19 mouse cellular contexts compared by ENCODE assay signal in genomic region chr9:69339199-69339598, GRCm38 (mm10). TPM values are rescaled to one million over a fixed set of nuclear protein-coding genes. Genes with fewer than 3 reads are reported as not detected.
DNase-seq lines count a peak whose midpoint lies in the region; ATAC-seq and TF ChIP-seq lines count a peak whose summit lies in the region.
"Had no signal": no experiment of that assay in that cellular context is flagged by ENCODE, and none has a peak within 500 bp of the region (broad histone marks: within the 10 kb centered on the region; RNA-seq: fewer than 3 reads in every experiment).

No protein-coding gene starts in this region.

- no peaks in the 10 kb centered on the region for H3K27me3 ChIP-seq in kidney, embryonic 15.5 days
- no peaks in the 10 kb centered on the region for H3K27me3 ChIP-seq in lung, postnatal 0 days (replicated peaks; ENCODE audit: insufficient read depth, low read length)
- H3K27me3 ChIP-seq: embryonic facial prominence, embryonic 15.5 days; liver, embryonic 15.5 days; neural tube, embryonic 12.5 days had no signal

- H3K4me3 ChIP-seq in kidney, embryonic 15.5 days (replicated peaks), result no peak overlapping the region
- H3K4me3 ChIP-seq in lung, postnatal 0 days (ENCODE audit: low read depth, low read length), result no peak overlapping the region
- H3K4me3 ChIP-seq: embryonic facial prominence, embryonic 15.5 days; liver, embryonic 15.5 days; megakaryocyte, embryonic 14.5 days; neural tube, embryonic 12.5 days had no signal

- no peak for TF ChIP-seq CTCF in lung, postnatal 0 days (IDR thresholded peaks at IDR 0.05)

- H3K4me1 ChIP-seq in kidney, embryonic 15.5 days, result peaks cover 6% of the 10 kb centered on the region
- no peaks in the 10 kb centered on the region; the same call in 1 of the 2 replicates for H3K4me1 ChIP-seq in lung, postnatal 0 days (ENCODE audit: insufficient read depth, low read depth, low read length)
- H3K4me1 ChIP-seq: neural tube, embryonic 12.5 days had no signal

- H3K36me3 ChIP-seq in kidney, embryonic 15.5 days, result no peaks in the 10 kb centered on the region
- H3K36me3 ChIP-seq in lung, postnatal 0 days (ENCODE audit: insufficient read depth, low read length), result no peaks in the 10 kb centered on the region
- H3K36me3 ChIP-seq: embryonic facial prominence, embryonic 15.5 days; liver, embryonic 15.5 days; neural tube, embryonic 12.5 days had no signal

- no peak overlapping the region for H3K4me2 ChIP-seq in kidney, embryonic 15.5 days
- no peak overlapping the region for H3K4me2 ChIP-seq in lung, postnatal 0 days (replicated peaks; ENCODE audit: low read depth, low read length)
- H3K4me2 ChIP-seq: embryonic facial prominence, embryonic 15.5 days; hindbrain, embryonic 14.5 days; liver, embryonic 15.5 days; neural tube, embryonic 12.5 days had no signal

- DNase-seq in kidney, adult 11 months, result peak; percentile 71
- no peak for DNase-seq in lung, postnatal 0 days (ENCODE audit: low spot score)
- DNase-seq in lung, postnatal 10 days, result no peak
- peak; percentile 28 to 29 for DNase-seq in adrenal gland, postnatal 36 days
- DNase-seq in kidney, postnatal 36 days, result peak; percentile 55 to 83
- DNase-seq in cerebellum, adult 18-20 months, result no peak
- DNase-seq in embryo, embryonic 10.5 days (ENCODE audit: low spot score), result no peak
- DNase-seq: cerebellum, postnatal 36 days; heart, postnatal 14 days; right cerebral cortex, postnatal 14 days; thymus, postnatal 25 days had no signal

- no peak overlapping the region for H3K27ac ChIP-seq in kidney, embryonic 15.5 days
- H3K27ac ChIP-seq in lung, postnatal 0 days (ENCODE audit: low read length), result no peak overlapping the region
- H3K27ac ChIP-seq: embryonic facial prominence, embryonic 15.5 days; hindbrain, embryonic 14.5 days; liver, embryonic 15.5 days; neural tube, embryonic 12.5 days had no signal

- 86% methylated on average over 7 of the region's 7 CpGs for WGBS in kidney, embryonic 15.5 days
- WGBS in lung, postnatal 0 days, result 55% methylated on average over 7 of the region's 7 CpGs

- H3K9ac ChIP-seq in kidney, embryonic 15.5 days, result no peak overlapping the region
- H3K9ac ChIP-seq in lung, postnatal 0 days (replicated peaks; ENCODE audit: low read depth), result no peak overlapping the region
- H3K9ac ChIP-seq: embryonic facial prominence, embryonic 15.5 days; hindbrain, embryonic 14.5 days; liver, embryonic 15.5 days; neural tube, embryonic 12.5 days had no signal

- H3K9me3 ChIP-seq in kidney, embryonic 15.5 days (replicated peaks), result no peaks in the 10 kb centered on the region
- H3K9me3 ChIP-seq in lung, postnatal 0 days (ENCODE audit: low read length), result no peaks in the 10 kb centered on the region
- H3K9me3 ChIP-seq: embryonic facial prominence, embryonic 15.5 days; liver, embryonic 15.5 days; megakaryocyte, embryonic 14.5 days; neural tube, embryonic 12.5 days had no signal

- ATAC-seq in kidney, embryonic 15.5 days (replicated peaks; ENCODE audit: low FRiP score), result no peak
- ATAC-seq in lung, postnatal 0 days, result peak; percentile 25; the same call in 1 of the 2 replicates
- ATAC-seq: forebrain, embryonic 14.5 days; intestine, embryonic 16.5 days had no signal

- TF ChIP-seq EP300 in lung, postnatal 0 days (IDR thresholded peaks at IDR 0.05), result no peak

RNA-seq across cellular contexts. Expression of gene Ice2, which starts 58.5 kb away (rescaled TPM):
- polyA plus RNA-seq in kidney, embryonic 15.5 days (2015; fragmentation: Nextera tagmentation; extraction: Ambion mirVana), result 21.3 and 23.4 TPM in 2 replicates
- 7.3 and 8.1 TPM in 2 replicates for polyA plus RNA-seq in lung, postnatal 0 days (2015; fragmentation: Nextera tagmentation; extraction: Ambion mirVana)
- 10 to 100 TPM; 12.9 to 15.3 TPM for total RNA-seq in adrenal gland, postnatal 36 days (2021)

Comparison
In these comparisons a context has a peak if more than half of its experiments do, and no peak if none do; other contexts are left out.
1. DNase-seq: peak in kidney, adult 11 months (single experiment), adrenal gland, postnatal 36 days (2 of 2) and kidney, postnatal 36 days (2 of 2); none in lung, postnatal 0 days (single experiment), lung, postnatal 10 days (single experiment), cerebellum, adult 18-20 months (0 of 2) and embryo, embryonic 10.5 days (single experiment).